Mouse (Mus musculus): ENCODE measurements around the gene Swap70. TPM values are rescaled to one million over a fixed set of nuclear protein-coding genes. Genes with fewer than 3 reads are reported as not detected.

The Swap70 gene
- polyA plus RNA-seq (2012; rRNA removed): 4.6 and 5.1 TPM in 2 replicates

GRCm38 (mm10) chr7:110221586-110222481 lies at the start of gene Swap70:
Swap70 (plus strand) TSS chr7:110221711.

Other genes with a start within 250 kb of the Swap70 start
- gene Tmem41b, start 234.8 kb upstream of the Swap70 start, polyA plus RNA-seq (2012; rRNA removed): 15.4 and 18.0 TPM in 2 replicates
- 17.3 and 19.3 TPM in 2 replicates for gene Ipo7, start 203.4 kb upstream of the Swap70 start, polyA plus RNA-seq (2012; rRNA removed)
- gene Zfp143, start 160.5 kb upstream of the Swap70 start, polyA plus RNA-seq (2012; rRNA removed): 6.9 and 7.4 TPM in 2 replicates
- gene Wee1, start 99.7 kb upstream of the Swap70 start, polyA plus RNA-seq (2012; rRNA removed): 5.4 and 5.7 TPM in 2 replicates

Measured in liver, embryonic 18 days (tissue).